Mouse (Mus musculus) cerebellum, adult 2 months (tissue): ENCODE data around the gene Rxfp2.

Source experiments
- CTCF ChIP-seq: fragments of 200-500 bp; IDR thresholded peaks from 2 replicates; pipeline ENCODE4 v1.5.1; 2011; ENCODE audit warnings: low read depth, mild to moderate bottlenecking, control low read depth, low read length, moderate library complexity, borderline replicate concordance; ENCODE audit not compliant: insufficient read depth
- POLR2A ChIP-seq: fragments of 200-500 bp; IDR thresholded peaks from 2 replicates; pipeline ENCODE4 v1.6.1; 2011; ENCODE audit warnings: low read length, control low read depth, borderline replicate concordance; ENCODE audit not compliant: insufficient read depth

DNA sequence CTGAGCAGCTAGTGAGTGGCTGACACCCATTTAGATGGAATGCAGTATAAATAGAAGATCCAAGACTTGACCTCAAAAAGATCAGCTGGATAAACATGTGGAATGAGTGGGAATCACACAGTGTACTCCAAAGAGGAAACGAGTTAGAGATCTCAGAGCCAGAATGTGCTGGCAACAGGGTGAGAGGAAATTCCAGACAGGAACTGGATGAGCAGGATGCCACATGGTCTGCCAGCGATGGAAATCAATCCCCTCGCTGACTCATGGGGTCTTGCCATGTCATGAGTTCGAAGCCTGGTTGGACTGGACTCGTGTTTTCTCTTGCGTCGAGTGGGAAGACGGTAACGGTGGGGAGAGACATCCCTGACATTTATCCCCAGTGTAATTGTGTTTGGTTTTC, 41.0 kb downstream of the Rxfp2 start:
- TF ChIP-seq CTCF (no peak), POLR2A (no peak)
